Mouse (Mus musculus) neural tube, embryonic 14.5 days (tissue): ENCODE data around the gene Zfp978. TPM values are rescaled to one million over a fixed set of nuclear protein-coding genes. Genes with fewer than 3 reads are reported as not detected.
A peak's percentile ranks its signal among the peaks of the same experiment; 100 is the strongest.
"Not testable (repeated sequence)": the region's sequence is repeated elsewhere in the genome, so short reads cannot be mapped to it uniquely, and the experiment has no call there.

ENCODE experiments used
- ATAC-seq: fragments of 200-750 bp; cut with Nextera tagmentation; 2 replicates; pipeline ENCODE4 v1.8.0; 2017; ENCODE audit warnings: low read depth, mild to moderate bottlenecking, moderate TSS enrichment, moderate library complexity
- H3K27ac ChIP-seq: fragments of 300-500 bp; sonication (generic); 2 replicates; pipeline ENCODE4 v1.5.1; 2014; ENCODE audit warnings: low read depth, mild to moderate bottlenecking, control low read depth, low read length, moderate library complexity, mixed read lengths
- H3K27me3 ChIP-seq: fragments of 300-500 bp; sonication (generic); 2 replicates; pipeline ENCODE4 v1.6.1; 2014; ENCODE audit warnings: low read length; ENCODE audit not compliant: control insufficient read depth, insufficient read depth
- H3K36me3 ChIP-seq: fragments of 300-500 bp; sonication (generic); 2 replicates; pipeline ENCODE4 v1.6.1; 2014; ENCODE audit warnings: low read length, mixed read lengths; ENCODE audit not compliant: control insufficient read depth, insufficient read depth
- H3K4me1 ChIP-seq: fragments of 300-500 bp; sonication (generic); 2 replicates; pipeline ENCODE4 v1.6.1; 2014; ENCODE audit warnings: low read length; ENCODE audit not compliant: control insufficient read depth, insufficient read depth
- H3K4me2 ChIP-seq: fragments of 300-500 bp; sonication (generic); 2 replicates; pipeline ENCODE4 v1.6.1; 2014; ENCODE audit warnings: mild to moderate bottlenecking, low read depth, low read length, control low read depth
- H3K4me3 ChIP-seq: fragments of 300-500 bp; sonication (generic); 2 replicates; pipeline ENCODE4 v1.5.1; 2014; ENCODE audit warnings: low read depth, low read length, control low read depth, mixed read lengths
- H3K9ac ChIP-seq: fragments of 300-500 bp; sonication (generic); replicated peaks from 2 replicates; pipeline ENCODE4 v1.6.1; 2014; ENCODE audit warnings: low read depth, mild to moderate bottlenecking, control low read depth, low read length, mixed read lengths
- H3K9me3 ChIP-seq: fragments of 300-500 bp; sonication (generic); 2 replicates; pipeline ENCODE4 v1.6.1; 2016; ENCODE audit warnings: low read length; ENCODE audit not compliant: control insufficient read depth
- WGBS: fragments of 180-500 bp; shearing (Covaris S2); extraction: QIAGEN DNeasy Blood & Tissue Kit; methylation state at CpG from one replicate; pipeline ENCODE4 v1.1.7; 2014; 5-methylcytosine and 5-hydroxymethylcytosine counted together
- polyA plus RNA-seq: library from polyadenylated mRNA; unstranded; fragments of >200 nt; fragmentation: Nextera tagmentation; extraction: Ambion mirVana; gene quantifications from 2 replicates; pipeline ENCODE4 v1.2.1, GENCODE M21; 2014

Zfp978 gene
- polyA plus RNA-seq, 1 experiment from 2014 or later, result not detected

- H3K36me3 ChIP-seq, H3K4me2 ChIP-seq, H3K4me3 ChIP-seq, H3K27me3 ChIP-seq, H3K27ac ChIP-seq, ATAC-seq, H3K9ac ChIP-seq, H3K4me1 ChIP-seq: not testable (repeated sequence)
- WGBS, result 64% methylated on average over 3 of the region's 3 CpGs
- H3K9me3 ChIP-seq, result peaks cover 55% of the 10 kb centered on the region
Observed at GRCm38 (mm10) chr4:147340236-147340635, 20.9 kb upstream of the Zfp978 start.

- not testable (repeated sequence) for H3K27me3 ChIP-seq, ATAC-seq, H3K27ac ChIP-seq, H3K4me1 ChIP-seq, H3K9ac ChIP-seq, H3K4me2 ChIP-seq, H3K36me3 ChIP-seq, H3K4me3 ChIP-seq
- peaks cover 49% of the 10 kb centered on the region for H3K9me3 ChIP-seq
- 88% methylated on average over 3 of the region's 3 CpGs for WGBS
Observed at GRCm38 (mm10) chr4:147340876-147341275, 20.2 kb upstream of the Zfp978 start.

- not testable (repeated sequence) for H3K36me3 ChIP-seq, H3K27ac ChIP-seq, H3K9ac ChIP-seq, H3K27me3 ChIP-seq, H3K4me3 ChIP-seq, H3K4me2 ChIP-seq, H3K4me1 ChIP-seq
- peak; percentile 77 for ATAC-seq
- 83% methylated on average over 6 of the region's 6 CpGs for WGBS
- H3K9me3 ChIP-seq, result peaks cover 33% of the 10 kb centered on the region
Observed at GRCm38 (mm10) chr4:147343042-147343908, 17.8 kb upstream of the Zfp978 start.

- not testable (repeated sequence) for ATAC-seq
- 87% methylated on average over 2 of the region's 2 CpGs for WGBS
Observed at GRCm38 (mm10) chr4:147345061-147345554, 16.0 kb upstream of the Zfp978 start.

GRCm38 (mm10) chr4:147346361-147347035 lies 14.6 kb upstream of the Zfp978 start:
- not testable (repeated sequence) for H3K27ac ChIP-seq, ATAC-seq, H3K27me3 ChIP-seq, H3K4me1 ChIP-seq, H3K9ac ChIP-seq, H3K4me2 ChIP-seq, H3K36me3 ChIP-seq, H3K4me3 ChIP-seq
- peaks cover 36% of the 10 kb centered on the region for H3K9me3 ChIP-seq
- 70% methylated on average over 4 of the region's 4 CpGs for WGBS

More at GRCm38 (mm10) chr4:147345061-147345554, 16.0 kb upstream of the Zfp978 start:
- H3K36me3 ChIP-seq, H3K27ac ChIP-seq, H3K4me2 ChIP-seq, H3K9ac ChIP-seq, H3K4me1 ChIP-seq, H3K4me3 ChIP-seq, H3K27me3 ChIP-seq: not testable (repeated sequence)
- peaks cover 37% of the 10 kb centered on the region for H3K9me3 ChIP-seq

GRCm38 (mm10) chr4:147347300-147347699 lies 13.8 kb upstream of the Zfp978 start:
- H3K36me3 ChIP-seq, ATAC-seq: not testable (repeated sequence)
- 61% methylated on average over 4 of the region's 4 CpGs for WGBS

GRCm38 (mm10) chr4:147347880-147348279 lies 13.2 kb upstream of the Zfp978 start:
- 72% methylated on average over 1 of the region's 3 CpGs for WGBS
- not testable (repeated sequence) for H3K4me2 ChIP-seq, ATAC-seq, H3K36me3 ChIP-seq, H3K4me3 ChIP-seq, H3K27ac ChIP-seq, H3K9ac ChIP-seq, H3K4me1 ChIP-seq, H3K27me3 ChIP-seq
- H3K9me3 ChIP-seq, result peaks cover 36% of the 10 kb centered on the region

More at GRCm38 (mm10) chr4:147347300-147347699, 13.8 kb upstream of the Zfp978 start:
- not testable (repeated sequence) for H3K4me2 ChIP-seq, H3K27ac ChIP-seq, H3K9ac ChIP-seq, H3K4me3 ChIP-seq, H3K27me3 ChIP-seq, H3K4me1 ChIP-seq
- peaks cover 36% of the 10 kb centered on the region for H3K9me3 ChIP-seq

- ATAC-seq, result not testable (repeated sequence)
- 83% methylated on average over 2 of the region's 2 CpGs for WGBS
- H3K9me3 ChIP-seq, result peaks cover 32% of the 10 kb centered on the region
Observed at GRCm38 (mm10) chr4:147348401-147348800, 12.7 kb upstream of the Zfp978 start.

More at GRCm38 (mm10) chr4:147348401-147348800, 12.7 kb upstream of the Zfp978 start:
- not testable (repeated sequence) for H3K4me3 ChIP-seq, H3K27ac ChIP-seq, H3K4me2 ChIP-seq, H3K36me3 ChIP-seq, H3K4me1 ChIP-seq, H3K27me3 ChIP-seq, H3K9ac ChIP-seq
